Mouse (Mus musculus) ES-Bruce4 (cell line): Measurements from ENCODE around the gene Sept8.

Experiments
- CTCF ChIP-seq: IDR thresholded peaks from one replicate; pipeline ENCODE4 v1.8.1; 2011; ENCODE audit warnings: low read depth, low read length
- EP300 ChIP-seq: IDR thresholded peaks from 2 replicates; pipeline ENCODE4 v1.6.1; 2011; ENCODE audit warnings: low read depth, low read length; ENCODE audit not compliant: insufficient read depth

GRCm38 (mm10) chr11:53508152-53508551, 10.9 kb upstream of the Sept8 start:
- TF ChIP-seq CTCF (no peak), EP300 (no peak)
